Mouse (Mus musculus): ENCODE results near the gene Fhl1. TPM values are rescaled to one million over a fixed set of nuclear protein-coding genes. Genes with fewer than 3 reads are reported as not detected.

Fhl1 gene
- polyA plus RNA-seq, 1 experiment from 2014 or later = 1,058 TPM

GRCm38 (mm10) chrX:56697886-56698285 is 33.7 kb upstream of the Fhl1 start:
- H3K27me3 ChIP-seq (replicated peaks; ENCODE audit: insufficient read depth, low read length) = no peaks in the 10 kb centered on the region
- ATAC-seq (peak; percentile 41), DNase-seq (ENCODE audit: low spot score) (peak; percentile 40)
- 66% methylated on average over 4 of the region's 4 CpGs for WGBS
- H3K4me2 ChIP-seq (replicated peaks; ENCODE audit: low read depth, low read length) = no peak overlapping the region
- no peaks in the 10 kb centered on the region for H3K4me1 ChIP-seq (ENCODE audit: insufficient read depth, low read depth, low read length)
- TF ChIP-seq EP300 (IDR thresholded peaks at IDR 0.05) (no peak), CTCF (IDR thresholded peaks at IDR 0.05) (no peak)
- H3K9ac ChIP-seq (replicated peaks; ENCODE audit: low read depth) = no peak overlapping the region
- H3K36me3 ChIP-seq (ENCODE audit: insufficient read depth, low read length) = no peaks in the 10 kb centered on the region
- no peaks in the 10 kb centered on the region for H3K9me3 ChIP-seq (ENCODE audit: low read length)
- H3K4me3 ChIP-seq (ENCODE audit: low read depth, low read length) = no peak overlapping the region
- H3K27ac ChIP-seq (ENCODE audit: low read length) = peak overlapping the region; percentile 38; the same call in 1 of the 2 replicates

- no peak for ATAC-seq
- 67% methylated on average over 3 of the region's 3 CpGs for WGBS
- Histone ChIP-seq H3K9ac (replicated peaks; ENCODE audit: low read depth) (no peak overlapping the region), H3K27me3 (replicated peaks; ENCODE audit: insufficient read depth, low read length) (no peaks in the 10 kb centered on the region), H3K4me3 (ENCODE audit: low read depth, low read length) (no peak overlapping the region), H3K36me3 (ENCODE audit: insufficient read depth, low read length) (no peaks in the 10 kb centered on the region), H3K4me2 (replicated peaks; ENCODE audit: low read depth, low read length) (no peak overlapping the region), H3K4me1 (ENCODE audit: insufficient read depth, low read depth, low read length) (no peaks in the 10 kb centered on the region), H3K27ac (ENCODE audit: low read length) (no peak overlapping the region), H3K9me3 (ENCODE audit: low read length) (no peaks in the 10 kb centered on the region)
- no peak for DNase-seq (ENCODE audit: low spot score)
- peak; percentile 61 for TF ChIP-seq EP300 (IDR thresholded peaks at IDR 0.05)
- no peak for TF ChIP-seq CTCF (IDR thresholded peaks at IDR 0.05)
Measured at GRCm38 (mm10) chrX:56701261-56701660, 30.3 kb upstream of the Fhl1 start.

GRCm38 (mm10) chrX:56703965-56704562 is 27.5 kb upstream of the Fhl1 start:
- Histone ChIP-seq H3K27me3 (replicated peaks; ENCODE audit: insufficient read depth, low read length) (no peaks in the 10 kb centered on the region), H3K4me3 (ENCODE audit: low read depth, low read length) (no peak overlapping the region), H3K27ac (ENCODE audit: low read length) (no peak overlapping the region; the same call in 1 of the 2 replicates), H3K36me3 (ENCODE audit: insufficient read depth, low read length) (no peaks in the 10 kb centered on the region), H3K4me1 (ENCODE audit: insufficient read depth, low read depth, low read length) (no peaks in the 10 kb centered on the region), H3K9ac (replicated peaks; ENCODE audit: low read depth) (no peak overlapping the region), H3K4me2 (replicated peaks; ENCODE audit: low read depth, low read length) (no peak overlapping the region), H3K9me3 (ENCODE audit: low read length) (no peaks in the 10 kb centered on the region)
- peak; percentile 39; the same call in 1 of the 2 replicates for TF ChIP-seq EP300 (IDR thresholded peaks at IDR 0.05)
- TF ChIP-seq CTCF (IDR thresholded peaks at IDR 0.05) = no peak
- 55% methylated on average over 8 of the region's 8 CpGs for WGBS
- ATAC-seq (peak; percentile 62), DNase-seq (ENCODE audit: low spot score) (peak; percentile 76)

- WGBS = 50% methylated on average over 6 of the region's 6 CpGs
- no peaks in the 10 kb centered on the region for H3K36me3 ChIP-seq (ENCODE audit: insufficient read depth, low read length)
- no peak overlapping the region for H3K4me2 ChIP-seq (replicated peaks; ENCODE audit: low read depth, low read length)
- TF ChIP-seq CTCF (IDR thresholded peaks at IDR 0.05) (no peak), EP300 (IDR thresholded peaks at IDR 0.05) (peak; percentile 56)
- peak; percentile 81 for DNase-seq (ENCODE audit: low spot score)
- H3K4me1 ChIP-seq (ENCODE audit: insufficient read depth, low read depth, low read length) = no peaks in the 10 kb centered on the region
- no peaks in the 10 kb centered on the region for H3K27me3 ChIP-seq (replicated peaks; ENCODE audit: insufficient read depth, low read length)
- no peak overlapping the region for H3K4me3 ChIP-seq (ENCODE audit: low read depth, low read length)
- ATAC-seq = peak; percentile 80
- peak overlapping the region; percentile 26; the same call in 1 of the 2 replicates for H3K27ac ChIP-seq (ENCODE audit: low read length)
- no peaks in the 10 kb centered on the region for H3K9me3 ChIP-seq (ENCODE audit: low read length)
- no peak overlapping the region for H3K9ac ChIP-seq (replicated peaks; ENCODE audit: low read depth)
Measured at GRCm38 (mm10) chrX:56708592-56709370, 22.8 kb upstream of the Fhl1 start.

GRCm38 (mm10) chrX:56710522-56710921 is 21.1 kb upstream of the Fhl1 start:
- Histone ChIP-seq H3K27ac (ENCODE audit: low read length) (no peak overlapping the region), H3K4me1 (ENCODE audit: insufficient read depth, low read depth, low read length) (no peaks in the 10 kb centered on the region), H3K36me3 (ENCODE audit: insufficient read depth, low read length) (no peaks in the 10 kb centered on the region), H3K9me3 (ENCODE audit: low read length) (no peaks in the 10 kb centered on the region), H3K27me3 (replicated peaks; ENCODE audit: insufficient read depth, low read length) (no peaks in the 10 kb centered on the region), H3K9ac (replicated peaks; ENCODE audit: low read depth) (no peak overlapping the region), H3K4me3 (ENCODE audit: low read depth, low read length) (no peak overlapping the region), H3K4me2 (replicated peaks; ENCODE audit: low read depth, low read length) (no peak overlapping the region)
- DNase-seq (ENCODE audit: low spot score) (peak; percentile 55), ATAC-seq (peak; percentile 58)
- WGBS = 70% methylated on average over 1 of the region's 1 CpGs
- TF ChIP-seq EP300 (IDR thresholded peaks at IDR 0.05) (0 out of 2 replicates have a peak, but pooled peaks have one; percentile 18), CTCF (IDR thresholded peaks at IDR 0.05) (no peak)

GRCm38 (mm10) chrX:56712666-56713065 is 18.9 kb upstream of the Fhl1 start:
- TF ChIP-seq CTCF (IDR thresholded peaks at IDR 0.05) = no peak
- no peak for TF ChIP-seq EP300 (IDR thresholded peaks at IDR 0.05)
- no peaks in the 10 kb centered on the region for H3K36me3 ChIP-seq (ENCODE audit: insufficient read depth, low read length)
- H3K9me3 ChIP-seq (ENCODE audit: low read length) = no peaks in the 10 kb centered on the region
- no peak overlapping the region for H3K27ac ChIP-seq (ENCODE audit: low read length)
- no peak for ATAC-seq
- H3K9ac ChIP-seq (replicated peaks; ENCODE audit: low read depth) = no peak overlapping the region
- no peaks in the 10 kb centered on the region for H3K4me1 ChIP-seq (ENCODE audit: insufficient read depth, low read depth, low read length)
- no peak overlapping the region for H3K4me3 ChIP-seq (ENCODE audit: low read depth, low read length)
- WGBS = 55% methylated on average over 1 of the region's 1 CpGs
- H3K27me3 ChIP-seq (replicated peaks; ENCODE audit: insufficient read depth, low read length) = no peaks in the 10 kb centered on the region
- no peak overlapping the region for H3K4me2 ChIP-seq (replicated peaks; ENCODE audit: low read depth, low read length)
- DNase-seq (ENCODE audit: low spot score) = no peak

Data from lung, postnatal 0 days (tissue).